Mouse (Mus musculus) spleen, adult 2 months (tissue): ENCODE measurements around the gene Slc25a20.

Experiments used
- CTCF ChIP-seq: fragments of 200-500 bp; IDR thresholded peaks from 2 replicates; pipeline ENCODE4 v1.5.1; 2011; ENCODE audit warnings: mild to moderate bottlenecking, inconsistent platforms; ENCODE audit not compliant: insufficient read depth, insufficient read length, insufficient replicate concordance; ENCODE audit errors: extremely low read depth
- POLR2A ChIP-seq: fragments of 200-500 bp; IDR thresholded peaks from 2 replicates; pipeline ENCODE4 v1.6.1; 2011; ENCODE audit warnings: low read depth, low read length, inconsistent platforms

GRCm38 (mm10) chr9:108732462-108732861 lies 70.6 kb downstream of the Slc25a20 start:
- TF ChIP-seq CTCF (no peak), POLR2A (no peak)
